Mouse (Mus musculus): Measurements from ENCODE around the gene Impdh2. TPM values are rescaled to one million over a fixed set of nuclear protein-coding genes. Genes with fewer than 3 reads are reported as not detected.
"Not testable (repeated sequence)": the region's sequence is repeated elsewhere in the genome, so short reads cannot be mapped to it uniquely, and the experiment has no call there.

Gene Impdh2
- polyA plus RNA-seq, 1 experiment from 2014 or later: 124 TPM

DNA sequence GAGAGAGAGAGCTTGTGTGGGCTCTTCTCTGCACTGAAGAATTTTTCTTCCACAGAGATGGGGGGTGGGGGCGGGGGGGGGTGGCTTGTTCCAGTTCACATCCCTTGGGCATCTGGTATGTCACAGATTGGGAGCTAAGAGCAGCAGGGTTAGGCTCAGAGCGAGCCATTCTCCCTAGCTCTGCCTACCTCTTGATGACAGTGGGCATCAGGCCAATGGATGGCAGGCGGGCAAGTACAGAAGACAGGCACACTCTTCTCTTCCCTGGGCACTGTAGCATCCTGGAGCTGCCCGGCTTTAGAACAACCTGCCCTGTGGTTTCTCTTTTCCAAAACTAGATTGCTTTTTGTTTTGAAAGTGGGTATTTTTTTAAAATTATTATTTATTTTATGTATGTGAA, 31.4 kb downstream of the Impdh2 start:
- H3K36me3 ChIP-seq: no peaks in the 10 kb centered on the region
- no peaks in the 10 kb centered on the region for H3K27me3 ChIP-seq (replicated peaks)
- no peaks in the 10 kb centered on the region for H3K9me3 ChIP-seq
- H3K4me1 ChIP-seq: peaks cover 33% of the 10 kb centered on the region
- no peak overlapping the region for H3K4me3 ChIP-seq
- ATAC-seq (ENCODE audit: low FRiP score, low read depth): no peak
- 90% methylated on average over 4 of the region's 4 CpGs for WGBS
- H3K27ac ChIP-seq: no peak overlapping the region
- no peak overlapping the region for H3K9ac ChIP-seq
- H3K4me2 ChIP-seq (replicated peaks): no peak overlapping the region

GRCm38 (mm10) chr9:108594354-108594753, 34.3 kb downstream of the Impdh2 start:
- no peak for ATAC-seq (ENCODE audit: low FRiP score, low read depth)
- WGBS: 84% methylated on average over 3 of the region's 3 CpGs

GRCm38 (mm10) chr9:108596998-108597764, 37.1 kb downstream of the Impdh2 start, which contains the start of gene P4htm:
TSS of gene P4htm (minus strand) at chr9:108597667.
- H3K4me3 ChIP-seq: peak within 1 kb of the TSS; percentile 63
- no peaks in the 10 kb centered on the region for H3K27me3 ChIP-seq (replicated peaks)
- 2% methylated on average over 69 of the region's 69 CpGs for WGBS
- H3K36me3 ChIP-seq: peaks cover 7% of the 10 kb centered on the region; the same call in 1 of the 2 replicates
- H3K27ac ChIP-seq: peak within 1 kb of the TSS; percentile 29
- H3K4me1 ChIP-seq: 0 out of 2 replicates have a peak, but pooled peaks cover 14% of the 10 kb centered on the region
- ATAC-seq (ENCODE audit: low FRiP score, low read depth): peak; percentile 88
- H3K9ac ChIP-seq: peak within 1 kb of the TSS; percentile 72
- H3K4me2 ChIP-seq (replicated peaks): peak within 1 kb of the TSS; percentile 89
- no peaks in the 10 kb centered on the region for H3K9me3 ChIP-seq

More at GRCm38 (mm10) chr9:108594354-108594753, 34.3 kb downstream of the Impdh2 start:
- Histone ChIP-seq H3K36me3 (no peaks in the 10 kb centered on the region), H3K27me3 (replicated peaks) (no peaks in the 10 kb centered on the region), H3K4me3 (no peak overlapping the region), H3K4me1 (peaks cover 20% of the 10 kb centered on the region), H3K4me2 (replicated peaks) (no peak overlapping the region), H3K27ac (no peak overlapping the region), H3K9me3 (no peaks in the 10 kb centered on the region), H3K9ac (no peak overlapping the region)

DNA sequence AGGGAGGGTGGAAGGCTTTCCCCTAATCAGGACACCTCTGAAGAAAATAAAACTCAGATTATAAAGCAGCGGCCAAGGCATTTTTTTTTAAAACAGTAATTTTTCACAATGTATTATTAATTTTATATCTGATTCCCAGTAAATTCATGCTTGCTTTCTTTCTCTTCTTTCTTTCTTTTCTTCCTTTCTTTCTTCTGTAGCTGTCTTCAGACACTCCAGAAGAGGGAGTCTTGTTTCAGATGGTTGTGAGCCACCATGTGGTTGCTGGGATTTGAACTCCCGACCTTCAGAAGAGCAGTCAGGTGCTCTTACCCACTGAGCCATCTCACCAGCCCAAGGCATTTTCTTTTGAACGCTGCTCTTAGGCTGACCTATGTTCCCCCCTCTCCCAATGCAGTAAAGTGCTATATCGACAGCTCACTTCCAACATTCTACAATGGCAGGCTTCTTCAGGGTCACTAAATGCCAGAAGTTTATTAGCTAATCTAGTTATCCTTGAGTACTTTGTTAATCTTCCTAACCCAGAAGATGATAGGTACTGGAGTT, 39.0 kb downstream of the Impdh2 start:
- ATAC-seq (ENCODE audit: low FRiP score, low read depth): no peak
- H3K4me1 ChIP-seq: 0 out of 2 replicates have a peak, but pooled peaks cover 14% of the 10 kb centered on the region
- WGBS: 79% methylated on average over 4 of the region's 4 CpGs

GRCm38 (mm10) chr9:108600011-108600410, 39.9 kb downstream of the Impdh2 start:
- ATAC-seq (ENCODE audit: low FRiP score, low read depth): no peak
- Histone ChIP-seq H3K27ac (no peak overlapping the region), H3K4me1 (0 out of 2 replicates have a peak, but pooled peaks cover 14% of the 10 kb centered on the region), H3K36me3 (peaks cover 36% of the 10 kb centered on the region), H3K4me3 (no peak overlapping the region), H3K9me3 (no peaks in the 10 kb centered on the region), H3K9ac (no peak overlapping the region), H3K4me2 (replicated peaks) (no peak overlapping the region), H3K27me3 (replicated peaks) (no peaks in the 10 kb centered on the region)
- WGBS: 63% methylated on average over 2 of the region's 2 CpGs

More for the DNA sequence above, 39.0 kb downstream of the Impdh2 start:
- Histone ChIP-seq H3K27ac (no peak overlapping the region), H3K4me2 (replicated peaks) (no peak overlapping the region), H3K27me3 (replicated peaks) (no peaks in the 10 kb centered on the region), H3K9me3 (no peaks in the 10 kb centered on the region), H3K9ac (no peak overlapping the region), H3K4me3 (no peak overlapping the region), H3K36me3 (peaks cover 26% of the 10 kb centered on the region)

DNA sequence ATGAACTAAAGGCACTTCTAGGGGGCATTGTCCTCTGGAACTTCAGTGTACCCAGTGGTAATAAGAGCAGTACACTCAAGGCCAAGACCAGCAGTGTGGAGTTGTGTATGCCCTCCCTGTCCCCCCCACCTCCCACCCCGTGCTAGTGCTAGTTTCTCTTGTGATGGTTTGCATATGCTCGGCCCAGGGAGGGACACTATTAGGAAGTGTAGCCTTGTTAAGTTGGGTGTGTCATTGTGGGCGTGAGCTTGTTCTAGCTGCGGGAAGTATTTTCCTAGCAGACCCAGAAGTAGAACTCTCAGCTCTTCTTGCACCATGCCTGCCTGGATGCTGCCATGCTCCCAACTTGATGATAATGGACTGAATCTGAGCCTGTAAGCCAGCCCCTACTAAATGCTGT, 41.9 kb downstream of the Impdh2 start:
- 90% methylated on average over 4 of the region's 4 CpGs for WGBS
- H3K36me3 ChIP-seq: peaks cover 51% of the 10 kb centered on the region
- no peak for ATAC-seq (ENCODE audit: low FRiP score, low read depth)
- H3K4me2 ChIP-seq (replicated peaks): no peak overlapping the region
- no peaks in the 10 kb centered on the region for H3K9me3 ChIP-seq
- H3K9ac ChIP-seq: no peak overlapping the region
- H3K4me3 ChIP-seq: no peak overlapping the region
- no peak overlapping the region for H3K27ac ChIP-seq
- 0 out of 2 replicates have a peak, but pooled peaks cover 10% of the 10 kb centered on the region for H3K4me1 ChIP-seq
- no peaks in the 10 kb centered on the region for H3K27me3 ChIP-seq (replicated peaks)

- H3K36me3 ChIP-seq: peaks cover 93% of the 10 kb centered on the region
- H3K4me2 ChIP-seq (replicated peaks); H3K4me3 ChIP-seq; H3K4me1 ChIP-seq; H3K27ac ChIP-seq; H3K9ac ChIP-seq; H3K9me3 ChIP-seq; ATAC-seq (ENCODE audit: low FRiP score, low read depth); H3K27me3 ChIP-seq (replicated peaks): not testable (repeated sequence)
- 89% methylated on average over 5 of the region's 5 CpGs for WGBS
These were observed 47.8 kb downstream of the Impdh2 start for GRCm38 (mm10) chr9:108607929-108608328.

- no peak overlapping the region for H3K27ac ChIP-seq
- WGBS: 94% methylated on average over 4 of the region's 4 CpGs
- ATAC-seq (ENCODE audit: low FRiP score, low read depth): no peak
These were observed 48.8 kb downstream of the Impdh2 start for GRCm38 (mm10) chr9:108608889-108609288.

GRCm38 (mm10) chr9:108611488-108611887, 51.4 kb downstream of the Impdh2 start:
- Histone ChIP-seq H3K4me3 (no peak overlapping the region), H3K36me3 (peaks cover 82% of the 10 kb centered on the region), H3K4me2 (replicated peaks) (no peak overlapping the region), H3K4me1 (no peaks in the 10 kb centered on the region), H3K9ac (no peak overlapping the region), H3K27me3 (replicated peaks) (no peaks in the 10 kb centered on the region), H3K27ac (no peak overlapping the region), H3K9me3 (no peaks in the 10 kb centered on the region)
- WGBS: 97% methylated on average over 10 of the region's 10 CpGs
- no peak for ATAC-seq (ENCODE audit: low FRiP score, low read depth)

More at GRCm38 (mm10) chr9:108608889-108609288, 48.8 kb downstream of the Impdh2 start:
- Histone ChIP-seq H3K36me3 (peaks cover 92% of the 10 kb centered on the region), H3K27me3 (replicated peaks) (no peaks in the 10 kb centered on the region), H3K9ac (no peak overlapping the region), H3K4me1 (no peaks in the 10 kb centered on the region), H3K4me2 (replicated peaks) (no peak overlapping the region), H3K4me3 (no peak overlapping the region), H3K9me3 (no peaks in the 10 kb centered on the region)

MicroRNAs encoded within 50 kb of the gene (microRNA counts, 519-probe panel; counts per million panel counts)
- microRNA mmu-miR-191 (5,174 counts per million, percentile 84 among the panel's probes with 10 or more counts), microRNA mmu-miR-425 (4,159 counts per million, percentile 77 among the panel's probes with 10 or more counts)

Small RNAs within 50 kb of the gene (microRNA-seq; reads per million reads assigned to microRNA genes)
- not detected for gene Gm24083
- not detected for gene Mir191
- gene Mir425: 1,025 reads per million, percentile 78 among the genes with 10 or more reads in this experiment

Other genes with a start within 250 kb of the Impdh2 start
- gene Gpx1, start 221.4 kb upstream of the Impdh2 start, polyA plus RNA-seq (2016; fragmentation: Nextera tagmentation; extraction: Ambion mirVana): 656 and 664 TPM in 2 replicates
- gene Usp4, start 212.4 kb upstream of the Impdh2 start, polyA plus RNA-seq (2016; fragmentation: Nextera tagmentation; extraction: Ambion mirVana): 124 and 138 TPM in 2 replicates
- 1.3 and 1.7 TPM in 2 replicates for gene 1700102P08Rik, start 167.5 kb upstream of the Impdh2 start, polyA plus RNA-seq (2016; fragmentation: Nextera tagmentation; extraction: Ambion mirVana)
- gene Ccdc36, start 131.8 kb upstream of the Impdh2 start, polyA plus RNA-seq (2016; fragmentation: Nextera tagmentation; extraction: Ambion mirVana): 0.80 and 0.84 TPM in 2 replicates
- not detected in 2 replicates for gene BC048562, start 123.8 kb upstream of the Impdh2 start, polyA plus RNA-seq (2016; fragmentation: Nextera tagmentation; extraction: Ambion mirVana)
- gene Ccdc71, start 99.8 kb upstream of the Impdh2 start, polyA plus RNA-seq (2016; fragmentation: Nextera tagmentation; extraction: Ambion mirVana): 44.8 and 49.4 TPM in 2 replicates
- gene Klhdc8b, start 98.7 kb upstream of the Impdh2 start, polyA plus RNA-seq (2016; fragmentation: Nextera tagmentation; extraction: Ambion mirVana): 51.1 and 63.4 TPM in 2 replicates
- 28.6 and 29.4 TPM in 2 replicates for gene Lamb2, start 80.5 kb upstream of the Impdh2 start, polyA plus RNA-seq (2016; fragmentation: Nextera tagmentation; extraction: Ambion mirVana)
- 104 TPM in 2 replicates for gene Usp19, start 69.7 kb upstream of the Impdh2 start, polyA plus RNA-seq (2016; fragmentation: Nextera tagmentation; extraction: Ambion mirVana)
- gene Qars, start 52.6 kb upstream of the Impdh2 start, polyA plus RNA-seq (2016; fragmentation: Nextera tagmentation; extraction: Ambion mirVana): 86.9 and 89.9 TPM in 2 replicates
- 162 and 164 TPM in 2 replicates for gene Qrich1, start 43.5 kb upstream of the Impdh2 start, polyA plus RNA-seq (2016; fragmentation: Nextera tagmentation; extraction: Ambion mirVana)
- 67.3 and 69.0 TPM in 2 replicates for gene Ndufaf3, start 7.1 kb downstream of the Impdh2 start, polyA plus RNA-seq (2016; fragmentation: Nextera tagmentation; extraction: Ambion mirVana)
- gene Dalrd3, start 9.6 kb downstream of the Impdh2 start, polyA plus RNA-seq (2016; fragmentation: Nextera tagmentation; extraction: Ambion mirVana): 240 and 254 TPM in 2 replicates
- 285 and 286 TPM in 2 replicates for gene Wdr6, start 18.5 kb downstream of the Impdh2 start, polyA plus RNA-seq (2016; fragmentation: Nextera tagmentation; extraction: Ambion mirVana)
- 20.9 and 21.3 TPM in 2 replicates for gene P4htm, start 37.4 kb downstream of the Impdh2 start, polyA plus RNA-seq (2016; fragmentation: Nextera tagmentation; extraction: Ambion mirVana)
- gene Arih2, start 89.1 kb downstream of the Impdh2 start, polyA plus RNA-seq (2016; fragmentation: Nextera tagmentation; extraction: Ambion mirVana): 56.2 and 57.2 TPM in 2 replicates
- gene Slc25a20, start 101.8 kb downstream of the Impdh2 start, polyA plus RNA-seq (2016; fragmentation: Nextera tagmentation; extraction: Ambion mirVana): 40.1 and 41.8 TPM in 2 replicates
- 59.2 and 66.4 TPM in 2 replicates for gene Prkar2a, start 129.0 kb downstream of the Impdh2 start, polyA plus RNA-seq (2016; fragmentation: Nextera tagmentation; extraction: Ambion mirVana)
- 167 and 170 TPM in 2 replicates for gene Ip6k2, start 223.5 kb downstream of the Impdh2 start, polyA plus RNA-seq (2016; fragmentation: Nextera tagmentation; extraction: Ambion mirVana)
- 16.4 and 23.6 TPM in 2 replicates for gene Nckipsd, start 248.1 kb downstream of the Impdh2 start, polyA plus RNA-seq (2016; fragmentation: Nextera tagmentation; extraction: Ambion mirVana)

Measured in neural tube, embryonic 12.5 days (tissue).